Mouse (Mus musculus) c-Kit-negative CD71-positive TER-119-positive erythroid progenitor cells, embryonic 14.5 days (primary cell): ENCODE data around the gene Acer1.
"Not testable (repeated sequence)": the region's sequence is repeated elsewhere in the genome, so short reads cannot be mapped to it uniquely, and the experiment has no call there.

Experiments
- DNase-seq: peaks from one replicate; pipeline ENCODE4 v3.0.0-alpha.2; 2013; ENCODE audit warnings: low read depth, low spot score

Acer1 gene

DNA sequence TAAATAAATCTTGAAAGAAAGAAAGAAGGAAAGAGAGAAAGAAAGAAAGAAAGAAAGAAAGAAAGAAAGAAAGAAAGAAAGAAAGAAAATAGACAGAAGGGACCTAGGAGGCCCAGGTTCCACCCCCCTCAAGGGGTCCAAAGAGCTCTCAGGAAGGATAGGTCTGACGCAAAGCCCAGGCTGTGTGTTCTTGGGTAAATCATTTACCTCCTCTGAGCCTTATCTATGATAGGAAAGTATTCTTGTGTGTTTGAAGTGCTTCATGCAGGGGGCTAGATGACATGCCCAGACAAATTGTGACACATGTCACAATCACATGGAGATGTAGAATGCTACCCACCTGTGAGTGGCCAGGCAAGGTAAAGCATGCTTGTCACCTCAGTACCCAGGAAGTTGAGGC lies 29.3 kb downstream of the Acer1 start:
- no peak for DNase-seq

DNA sequence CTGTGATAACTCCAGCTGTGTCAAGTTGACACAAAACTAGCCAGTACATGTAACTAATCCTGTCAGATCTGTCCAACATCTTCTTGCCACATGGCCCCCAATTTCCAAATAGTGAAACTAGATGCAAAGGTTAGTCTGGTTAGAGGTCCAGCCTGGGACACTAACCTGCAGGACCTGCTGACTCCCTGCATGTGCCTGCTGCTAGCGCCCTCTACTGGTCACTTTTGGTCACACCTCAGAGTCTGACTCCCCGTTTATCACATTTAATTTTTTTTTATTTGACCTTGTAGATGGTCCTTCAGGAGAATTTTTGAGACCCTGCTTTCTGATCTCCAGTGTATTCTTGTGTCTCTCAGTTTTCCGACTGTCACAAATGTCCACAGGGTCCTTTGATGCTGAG lies 31.0 kb downstream of the Acer1 start:
- peak; percentile 48 for DNase-seq

DNA sequence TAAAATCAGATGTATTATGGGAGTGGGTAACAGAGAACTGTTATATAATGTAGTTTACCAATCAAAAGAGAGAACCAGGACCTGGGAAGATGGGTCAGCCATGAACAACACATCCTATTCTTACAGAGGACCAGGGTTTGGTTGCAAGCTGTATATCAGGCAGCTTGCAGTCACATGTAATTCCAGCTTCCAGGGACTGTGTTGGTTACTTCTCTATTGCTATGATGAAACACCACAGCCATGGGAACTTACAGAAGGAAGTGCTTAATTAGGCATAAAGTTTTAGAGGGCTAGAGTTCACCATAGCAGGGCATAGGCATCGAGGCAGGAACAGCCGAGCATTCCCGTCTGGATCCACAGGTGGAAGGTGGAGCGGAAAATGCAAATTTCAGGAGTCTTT lies 43.2 kb downstream of the Acer1 start:
- DNase-seq = no peak

DNA sequence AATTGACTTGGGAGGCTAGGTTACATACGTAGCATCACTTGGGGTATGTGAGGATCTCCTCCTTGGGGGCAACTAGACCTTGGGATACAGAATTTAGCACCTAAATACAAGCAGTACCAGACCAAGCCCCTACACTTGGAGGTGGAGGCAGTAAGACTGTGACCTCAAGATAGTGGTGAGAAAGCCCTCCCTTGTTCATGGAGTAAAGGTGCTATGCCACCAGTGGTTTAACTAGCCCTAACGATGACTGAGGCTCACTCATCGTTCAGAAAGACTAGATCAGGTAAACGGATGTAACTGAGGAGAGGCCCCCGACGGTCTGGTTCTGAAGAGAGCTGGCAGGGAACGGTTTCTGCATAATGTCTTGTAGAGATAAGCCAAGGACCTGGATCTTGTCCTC lies 45.2 kb downstream of the Acer1 start:
- DNase-seq = no peak

DNA sequence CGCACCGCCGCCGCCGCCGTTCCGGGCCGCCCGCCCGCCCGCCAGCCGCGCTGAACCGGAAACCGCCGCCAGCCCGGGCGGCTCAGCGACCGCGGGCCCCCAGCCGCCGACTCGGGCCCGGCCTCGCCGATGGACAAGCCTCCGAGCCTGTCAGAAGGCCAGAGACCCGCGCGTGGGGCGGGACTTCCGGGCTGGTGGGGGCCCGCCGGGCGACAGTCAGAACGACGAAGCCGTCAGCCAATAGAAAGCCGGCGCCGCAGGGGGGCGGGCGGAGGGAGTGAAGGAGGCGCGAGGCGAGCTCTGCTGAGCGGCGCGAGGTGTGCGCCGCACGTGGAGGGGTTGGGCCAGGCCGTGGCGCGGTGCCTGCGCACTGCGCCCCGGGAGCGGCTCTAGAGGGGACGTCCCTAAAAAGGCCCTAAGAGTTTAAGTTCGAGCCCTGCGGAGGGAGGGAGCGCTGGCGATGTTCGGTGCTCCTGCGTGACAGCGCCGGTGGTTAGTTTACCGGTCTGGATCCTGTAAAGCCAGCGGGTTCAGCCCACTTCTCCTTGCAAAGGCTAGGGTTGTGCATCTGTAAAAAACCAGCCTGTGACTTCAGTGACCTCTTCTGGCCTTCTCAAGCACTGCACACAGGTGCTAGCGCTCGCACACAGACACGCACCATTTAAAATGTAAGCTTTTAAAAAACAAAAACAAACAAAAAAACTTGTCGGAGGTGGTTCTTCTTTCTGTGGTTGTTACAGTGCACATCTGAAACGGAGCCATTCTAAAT lies 46.4 kb downstream of the Acer1 start, which contains the start of gene Mllt1:
Gene Mllt1, minus strand, starts transcription at position 53 of the 769 bp plus-strand sequence.
- peak; percentile 84 for DNase-seq

DNA sequence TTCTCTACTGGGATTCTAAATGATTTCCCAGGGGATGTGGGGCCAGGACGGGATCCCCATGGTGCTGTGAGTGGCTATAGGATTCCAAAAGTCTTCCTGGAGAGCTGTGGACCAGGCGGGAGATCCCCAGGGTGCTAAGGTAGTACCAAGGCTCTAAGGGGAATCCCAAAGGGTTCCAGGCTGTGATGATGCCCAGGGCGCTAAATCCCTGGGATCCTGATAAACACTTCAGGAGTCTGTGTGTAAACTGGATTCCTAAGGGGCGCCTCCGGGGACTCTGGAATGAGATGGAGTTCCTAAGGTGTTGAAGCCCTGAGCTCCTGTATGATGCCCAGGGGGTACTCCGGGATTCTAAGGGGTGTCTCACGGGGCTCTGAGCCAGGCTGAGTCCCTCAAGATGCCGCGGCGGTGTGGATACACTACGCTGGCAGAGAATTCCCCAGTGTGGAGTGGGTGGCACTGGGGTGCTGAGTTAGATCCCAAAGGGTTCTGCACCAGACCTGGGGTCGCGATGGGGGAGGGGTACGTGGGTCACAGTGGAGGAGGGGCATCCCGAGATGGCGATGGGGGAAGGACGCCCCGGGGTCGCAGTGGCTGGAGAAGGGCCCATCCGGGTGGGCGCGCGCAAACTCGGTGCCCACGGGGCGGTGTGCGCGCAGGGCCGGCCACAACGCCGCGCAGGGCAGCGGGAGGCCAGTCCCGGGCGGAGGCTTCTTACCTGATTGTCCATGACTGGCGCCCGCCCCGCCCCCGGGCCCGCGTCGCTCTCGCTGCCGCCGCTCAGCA lies 47.2 kb downstream of the Acer1 start:
- no peak for DNase-seq

DNA sequence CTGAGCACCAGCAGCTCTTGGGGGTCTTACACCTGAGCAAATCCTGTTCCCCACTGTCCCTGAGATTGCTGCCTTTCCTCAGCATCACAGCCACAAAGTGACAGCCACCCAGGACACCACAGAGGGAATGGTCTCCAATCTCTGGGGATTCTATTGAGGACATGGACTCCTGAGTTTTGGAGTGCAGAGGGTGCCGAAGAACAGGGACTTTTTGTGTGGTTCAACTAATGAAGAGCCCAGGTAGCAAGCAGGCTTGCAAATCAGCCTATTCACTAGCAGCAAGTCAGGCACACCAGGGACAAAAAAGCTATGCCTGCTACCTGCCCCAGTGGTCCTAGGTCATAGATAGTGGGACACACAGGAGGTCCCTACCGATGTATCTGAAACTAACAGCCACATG lies 48.5 kb downstream of the Acer1 start:
- no peak for DNase-seq

DNA sequence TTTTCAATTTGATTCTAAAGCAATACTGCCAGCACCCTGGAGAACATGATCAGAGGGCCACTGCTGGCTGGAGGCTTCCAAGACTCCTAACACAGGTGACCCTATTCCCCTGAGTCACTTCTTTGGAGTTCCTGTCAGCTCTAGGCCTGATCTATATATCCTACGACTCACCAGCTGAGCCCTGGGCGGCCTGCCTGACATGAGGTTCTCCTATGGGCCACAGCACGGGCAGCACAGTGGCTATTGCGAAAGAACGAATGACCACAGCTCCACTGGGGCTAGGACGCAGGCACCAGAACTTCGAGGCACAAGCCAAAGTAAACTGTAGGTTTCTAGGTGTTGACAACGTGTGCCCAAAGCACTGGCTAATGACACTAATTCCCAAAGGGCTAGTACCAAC lies 51.9 kb downstream of the Acer1 start:
- no peak for DNase-seq

DNA sequence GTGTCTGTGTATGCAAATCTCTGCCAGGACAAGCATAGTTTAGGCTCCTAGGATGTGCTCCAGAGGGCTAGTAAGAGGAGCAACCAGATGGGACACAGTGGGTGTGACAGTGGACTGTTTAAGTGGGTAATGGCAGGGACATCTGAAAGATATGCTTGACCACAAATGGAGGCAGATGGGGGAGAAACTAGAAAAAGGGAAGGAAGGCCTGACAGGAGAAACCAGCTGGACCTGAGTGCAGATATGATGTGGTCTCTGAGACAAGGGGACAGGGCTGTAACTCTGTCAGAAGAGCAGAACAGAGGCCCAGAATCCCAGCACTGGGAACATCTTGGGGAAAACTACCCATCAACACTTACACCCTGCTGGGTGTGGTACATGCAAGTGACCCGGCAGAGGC lies 52.4 kb downstream of the Acer1 start:
- DNase-seq = no peak

DNA sequence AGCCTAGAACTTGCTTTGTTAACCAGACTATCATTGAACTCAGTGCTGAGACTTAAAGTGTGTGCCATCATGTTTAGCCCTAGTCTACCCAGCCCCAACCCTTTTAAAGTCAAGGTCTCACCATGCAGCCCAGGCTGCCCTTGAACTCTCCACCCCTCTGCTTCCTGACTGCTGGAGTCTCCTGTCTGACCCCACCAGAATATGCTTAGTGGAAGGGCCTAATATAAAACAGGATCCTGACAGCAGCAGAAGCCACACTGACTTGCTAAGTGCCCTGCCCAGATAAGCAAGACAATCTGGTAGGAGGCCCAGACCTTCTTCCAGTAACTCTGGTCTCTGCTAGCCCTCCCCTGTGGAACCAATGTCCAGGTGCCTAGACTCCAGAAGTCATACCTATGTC lies 52.8 kb downstream of the Acer1 start:
- DNase-seq = no peak

DNA sequence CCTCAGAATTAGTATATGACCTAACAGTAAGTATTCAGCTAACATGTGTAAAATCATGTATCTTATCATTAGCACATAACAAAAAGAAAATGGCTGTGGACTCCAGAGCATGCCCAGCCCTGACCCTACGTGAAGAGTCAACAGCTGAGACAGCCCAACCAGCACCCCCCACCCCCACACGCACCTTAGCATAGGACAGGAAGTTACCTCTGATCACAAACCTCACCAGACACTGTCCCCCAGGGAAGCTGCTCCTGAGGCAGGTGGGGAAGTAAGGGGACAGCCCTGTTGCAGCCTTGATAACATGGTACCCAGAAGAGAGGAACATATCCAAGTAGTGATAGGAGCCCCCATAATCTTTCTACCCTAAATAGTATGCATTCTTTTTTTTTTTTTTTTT lies 55.9 kb downstream of the Acer1 start:
- DNase-seq = no peak

DNA sequence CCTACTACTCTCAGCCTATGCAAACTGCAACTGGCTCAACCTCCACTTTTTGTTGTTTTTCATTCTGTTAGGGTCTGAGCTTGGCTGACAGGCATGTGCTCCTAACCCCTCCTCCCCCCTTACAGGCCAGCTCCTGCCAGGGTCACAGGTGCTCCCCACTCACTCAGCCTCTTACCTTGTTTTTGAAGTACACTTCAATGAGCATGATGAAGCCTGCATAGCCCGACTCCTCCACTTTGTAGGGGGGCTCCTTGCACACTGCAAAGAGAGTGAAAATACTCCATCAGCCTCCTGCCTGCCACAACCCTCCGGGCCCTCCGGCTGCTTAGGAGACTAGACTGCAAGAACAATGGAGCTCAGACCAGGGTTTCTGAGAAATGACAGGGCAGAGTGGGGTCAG lies 62.2 kb downstream of the Acer1 start:
- no peak for DNase-seq

DNA sequence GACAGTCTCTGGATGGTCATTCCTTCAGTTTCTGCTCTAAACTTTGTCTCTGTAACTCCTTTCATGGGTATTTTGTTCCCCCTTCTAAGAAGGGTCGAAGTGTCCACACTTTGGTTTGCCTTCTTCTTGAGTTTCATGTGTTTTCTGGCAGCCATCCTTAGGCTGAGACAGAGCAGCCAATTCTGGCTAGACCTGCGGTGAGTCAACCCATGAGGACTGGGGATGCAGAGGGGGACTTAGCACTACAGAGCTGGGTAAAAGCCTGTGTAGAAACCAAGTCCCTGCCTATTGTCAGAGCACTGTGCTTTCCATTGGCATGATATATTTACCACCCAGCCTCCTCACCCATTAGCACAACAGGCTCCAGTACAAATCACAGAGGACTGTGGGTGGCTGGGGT lies 64.8 kb downstream of the Acer1 start:
- DNase-seq = no peak

DNA sequence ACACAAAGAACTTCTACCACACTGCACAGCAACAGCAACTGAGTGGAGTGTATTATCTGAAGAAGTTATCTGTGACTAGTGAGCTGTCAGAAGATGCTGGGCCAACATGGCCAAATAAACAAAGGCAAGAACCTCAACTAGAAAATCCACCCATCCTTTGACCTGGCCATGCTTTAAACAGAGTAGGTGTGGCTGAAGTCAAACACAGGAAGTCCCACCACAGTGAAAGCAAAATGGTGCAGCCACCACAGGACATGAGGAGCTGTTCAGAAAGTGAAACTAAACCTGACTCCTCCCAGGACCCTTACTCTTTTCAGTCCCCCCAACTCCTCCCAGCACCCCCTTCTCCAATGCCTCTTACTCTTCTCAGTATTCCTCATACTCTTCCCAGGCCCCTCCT lies 68.5 kb downstream of the Acer1 start:
- DNase-seq = no peak

DNA sequence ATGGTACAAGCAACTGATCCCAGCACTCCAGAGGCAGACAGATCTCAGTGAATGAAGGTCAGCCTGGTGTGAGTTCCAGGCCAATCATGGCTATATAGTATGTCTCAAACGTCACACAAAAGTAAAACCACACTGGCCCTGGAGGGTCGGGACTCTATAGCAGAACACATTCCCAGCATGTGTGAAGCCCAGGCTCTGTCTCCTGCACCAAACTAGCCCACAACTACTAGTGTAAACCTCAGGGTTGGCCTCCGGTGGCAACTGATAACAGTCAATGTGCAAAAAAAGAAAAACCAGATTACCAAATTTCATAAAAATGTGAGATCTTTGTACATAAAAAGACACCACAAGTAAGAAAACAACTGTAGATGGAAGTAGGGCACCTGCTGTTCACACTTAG lies 68.9 kb downstream of the Acer1 start:
- no peak for DNase-seq

DNA sequence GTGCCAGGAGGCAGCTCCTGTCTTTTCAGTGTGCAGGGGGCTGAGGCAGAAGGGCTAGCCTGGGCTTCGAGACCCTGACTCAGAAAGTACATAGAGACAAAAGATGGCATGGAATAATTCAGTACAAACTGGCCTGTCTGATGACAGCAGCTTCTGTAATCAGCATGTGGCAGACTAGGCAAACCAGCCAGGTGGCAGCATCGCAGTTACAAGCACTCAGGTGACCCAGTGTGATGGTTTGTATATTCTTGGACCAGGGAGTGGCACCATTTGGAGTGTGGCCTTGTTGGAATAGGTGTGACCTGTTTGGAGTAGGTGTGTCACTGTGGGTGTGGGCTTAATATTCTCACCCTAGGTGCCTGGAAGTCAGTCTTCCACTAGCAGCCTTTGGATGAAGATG lies 72.2 kb downstream of the Acer1 start:
- not testable (repeated sequence) for DNase-seq

DNA sequence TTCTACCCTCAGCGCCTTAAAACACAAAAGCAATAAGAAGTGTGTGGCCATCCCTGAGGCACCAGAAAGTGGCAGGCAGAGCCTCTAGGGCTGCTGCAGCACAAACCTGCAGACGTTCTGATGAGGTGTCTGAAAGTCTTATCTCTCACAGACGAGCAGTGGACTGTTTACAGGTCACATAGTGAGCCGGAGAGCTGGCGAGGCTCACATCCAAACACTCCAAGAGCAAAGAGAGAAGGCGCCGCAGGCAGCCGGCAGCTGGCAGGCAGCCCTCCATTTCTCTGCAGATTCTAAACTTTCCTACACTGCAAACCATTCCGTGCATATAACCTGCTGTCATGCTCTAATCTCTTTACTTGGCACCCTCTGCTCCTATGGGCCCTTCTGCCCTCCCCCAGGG lies 74.0 kb downstream of the Acer1 start:
- no peak for DNase-seq

DNA sequence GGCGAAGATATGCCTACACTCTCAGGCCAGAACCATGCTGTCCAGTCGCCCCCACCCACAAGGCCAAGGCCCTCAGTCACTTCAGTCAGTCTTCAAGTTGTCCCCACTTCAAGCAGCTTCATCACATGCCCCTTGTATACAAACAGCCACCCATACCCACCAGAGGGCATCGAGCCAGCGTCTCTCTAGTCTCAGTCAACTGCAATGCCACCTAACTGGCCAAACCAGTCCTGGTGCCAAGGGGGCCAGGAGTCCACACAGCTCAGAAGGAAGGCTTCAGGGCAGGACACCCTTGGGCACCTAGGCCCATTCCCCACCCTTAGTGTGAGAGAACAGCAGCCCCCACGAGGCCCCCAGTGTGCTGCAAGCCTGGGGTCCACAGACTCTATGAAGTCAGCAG lies 74.8 kb downstream of the Acer1 start:
- no peak for DNase-seq

DNA sequence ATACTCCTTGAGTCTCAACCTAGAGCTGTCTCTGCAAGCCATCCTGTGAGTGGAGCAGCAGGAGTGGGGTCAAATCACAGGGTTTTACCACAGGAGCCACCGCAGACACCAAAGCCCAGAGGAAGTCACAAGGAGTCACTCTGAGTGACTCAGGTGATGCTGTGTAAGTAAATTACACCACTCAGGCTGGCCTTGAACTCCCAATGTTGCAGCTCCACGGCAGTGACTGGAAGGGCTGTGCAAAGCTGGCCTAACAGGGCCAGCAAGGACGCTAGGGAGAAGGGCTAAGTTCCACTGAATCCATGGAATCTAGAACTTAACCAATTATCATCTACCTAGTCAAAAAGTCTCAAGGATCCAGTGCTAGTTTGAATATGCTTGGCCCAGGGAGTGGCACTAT lies 75.8 kb downstream of the Acer1 start:
- DNase-seq = no peak
